Mouse (Mus musculus): ENCODE results near the gene Cbr1. TPM values are rescaled to one million over a fixed set of nuclear protein-coding genes. Genes with fewer than 3 reads are reported as not detected.
A peak's percentile ranks its signal among the peaks of the same experiment; 100 is the strongest.

Cbr1 gene
- polyA plus RNA-seq, 1 experiment = 88.0 TPM

- Histone ChIP-seq H3K27ac (ENCODE audit: control insufficient read depth, insufficient read depth, low read length) (peak overlapping the region; percentile 88), H3K4me1 (replicated peaks; ENCODE audit: control insufficient read depth, insufficient read depth, low read length) (peaks cover 25% of the 10 kb centered on the region), H3K36me3 (ENCODE audit: control insufficient read depth, insufficient read depth, low read length) (no peaks in the 10 kb centered on the region), H3K4me3 (ENCODE audit: control insufficient read depth, insufficient read depth, low read length) (peak overlapping the region; percentile 59), H3K27me3 (ENCODE audit: control insufficient read depth, insufficient read depth, low read length) (no peaks in the 10 kb centered on the region)
- WGBS = 8% methylated on average over 8 of the region's 8 CpGs
- TF ChIP-seq CTCF (IDR thresholded peaks at IDR 0.05; ENCODE audit: borderline replicate concordance, control insufficient read depth, extremely low read depth, insufficient read depth, low read length, poor library complexity) = no peak
- TF ChIP-seq POLR2A (IDR thresholded peaks at IDR 0.05; ENCODE audit: control insufficient read depth, extremely low read depth, insufficient read depth, low read length, poor library complexity) = peak; percentile 25; the same call in 1 of the 2 replicates
- DNase-seq = peak; percentile 79
Observed at GRCm38 (mm10) chr16:93586382-93586781, 19.3 kb upstream of the Cbr1 start.

GRCm38 (mm10) chr16:93588281-93588680, 17.4 kb upstream of the Cbr1 start:
- peaks cover 25% of the 10 kb centered on the region for H3K4me1 ChIP-seq (replicated peaks; ENCODE audit: control insufficient read depth, insufficient read depth, low read length)
- no peaks in the 10 kb centered on the region for H3K27me3 ChIP-seq (ENCODE audit: control insufficient read depth, insufficient read depth, low read length)
- no peak for TF ChIP-seq POLR2A (IDR thresholded peaks at IDR 0.05; ENCODE audit: control insufficient read depth, extremely low read depth, insufficient read depth, low read length, poor library complexity)
- TF ChIP-seq CTCF (IDR thresholded peaks at IDR 0.05; ENCODE audit: borderline replicate concordance, control insufficient read depth, extremely low read depth, insufficient read depth, low read length, poor library complexity) = no peak
- no peak for DNase-seq
- WGBS = 70% methylated on average over 4 of the region's 4 CpGs
- H3K36me3 ChIP-seq (ENCODE audit: control insufficient read depth, insufficient read depth, low read length) = no peaks in the 10 kb centered on the region
- H3K27ac ChIP-seq (ENCODE audit: control insufficient read depth, insufficient read depth, low read length) = no peak overlapping the region
- H3K4me3 ChIP-seq (ENCODE audit: control insufficient read depth, insufficient read depth, low read length) = no peak overlapping the region

GRCm38 (mm10) chr16:93590915-93591314, 14.7 kb upstream of the Cbr1 start:
- Histone ChIP-seq H3K4me3 (ENCODE audit: control insufficient read depth, insufficient read depth, low read length) (no peak overlapping the region), H3K36me3 (ENCODE audit: control insufficient read depth, insufficient read depth, low read length) (no peaks in the 10 kb centered on the region), H3K4me1 (replicated peaks; ENCODE audit: control insufficient read depth, insufficient read depth, low read length) (peaks cover 10% of the 10 kb centered on the region; the same call in 1 of the 2 replicates), H3K27me3 (ENCODE audit: control insufficient read depth, insufficient read depth, low read length) (no peaks in the 10 kb centered on the region), H3K27ac (ENCODE audit: control insufficient read depth, insufficient read depth, low read length) (no peak overlapping the region)
- TF ChIP-seq POLR2A (IDR thresholded peaks at IDR 0.05; ENCODE audit: control insufficient read depth, extremely low read depth, insufficient read depth, low read length, poor library complexity) = no peak
- no peak for TF ChIP-seq CTCF (IDR thresholded peaks at IDR 0.05; ENCODE audit: borderline replicate concordance, control insufficient read depth, extremely low read depth, insufficient read depth, low read length, poor library complexity)
- 98% methylated on average over 15 of the region's 15 CpGs for WGBS
- no peak for DNase-seq

- 96% methylated on average over 20 of the region's 20 CpGs for WGBS
- H3K27ac ChIP-seq (ENCODE audit: control insufficient read depth, insufficient read depth, low read length) = no peak overlapping the region
- TF ChIP-seq CTCF (IDR thresholded peaks at IDR 0.05; ENCODE audit: borderline replicate concordance, control insufficient read depth, extremely low read depth, insufficient read depth, low read length, poor library complexity) (no peak), POLR2A (IDR thresholded peaks at IDR 0.05; ENCODE audit: control insufficient read depth, extremely low read depth, insufficient read depth, low read length, poor library complexity) (no peak)
- H3K36me3 ChIP-seq (ENCODE audit: control insufficient read depth, insufficient read depth, low read length) = no peaks in the 10 kb centered on the region
- H3K27me3 ChIP-seq (ENCODE audit: control insufficient read depth, insufficient read depth, low read length) = no peaks in the 10 kb centered on the region
- H3K4me1 ChIP-seq (replicated peaks; ENCODE audit: control insufficient read depth, insufficient read depth, low read length) = peaks cover 6% of the 10 kb centered on the region; the same call in 1 of the 2 replicates
- H3K4me3 ChIP-seq (ENCODE audit: control insufficient read depth, insufficient read depth, low read length) = no peak overlapping the region
- DNase-seq = no peak
Observed at GRCm38 (mm10) chr16:93591450-93592430, 13.9 kb upstream of the Cbr1 start.

GRCm38 (mm10) chr16:93592711-93593110, 12.9 kb upstream of the Cbr1 start:
- Histone ChIP-seq H3K27ac (ENCODE audit: control insufficient read depth, insufficient read depth, low read length) (no peak overlapping the region), H3K27me3 (ENCODE audit: control insufficient read depth, insufficient read depth, low read length) (no peaks in the 10 kb centered on the region), H3K4me1 (replicated peaks; ENCODE audit: control insufficient read depth, insufficient read depth, low read length) (0 out of 2 replicates have a peak, but pooled peaks cover 6% of the 10 kb centered on the region), H3K36me3 (ENCODE audit: control insufficient read depth, insufficient read depth, low read length) (no peaks in the 10 kb centered on the region), H3K4me3 (ENCODE audit: control insufficient read depth, insufficient read depth, low read length) (no peak overlapping the region)
- TF ChIP-seq CTCF (IDR thresholded peaks at IDR 0.05; ENCODE audit: borderline replicate concordance, control insufficient read depth, extremely low read depth, insufficient read depth, low read length, poor library complexity) (no peak), POLR2A (IDR thresholded peaks at IDR 0.05; ENCODE audit: control insufficient read depth, extremely low read depth, insufficient read depth, low read length, poor library complexity) (no peak)
- no peak for DNase-seq
- 95% methylated on average over 3 of the region's 3 CpGs for WGBS

GRCm38 (mm10) chr16:93593406-93593805, 12.2 kb upstream of the Cbr1 start:
- 95% methylated on average over 8 of the region's 8 CpGs for WGBS
- Histone ChIP-seq H3K27me3 (ENCODE audit: control insufficient read depth, insufficient read depth, low read length) (no peaks in the 10 kb centered on the region), H3K4me3 (ENCODE audit: control insufficient read depth, insufficient read depth, low read length) (no peak overlapping the region), H3K27ac (ENCODE audit: control insufficient read depth, insufficient read depth, low read length) (no peak overlapping the region), H3K36me3 (ENCODE audit: control insufficient read depth, insufficient read depth, low read length) (no peaks in the 10 kb centered on the region), H3K4me1 (replicated peaks; ENCODE audit: control insufficient read depth, insufficient read depth, low read length) (no peaks in the 10 kb centered on the region)
- TF ChIP-seq CTCF (IDR thresholded peaks at IDR 0.05; ENCODE audit: borderline replicate concordance, control insufficient read depth, extremely low read depth, insufficient read depth, low read length, poor library complexity) (no peak), POLR2A (IDR thresholded peaks at IDR 0.05; ENCODE audit: control insufficient read depth, extremely low read depth, insufficient read depth, low read length, poor library complexity) (no peak)
- no peak for DNase-seq

Data from thymus, adult 2 months (tissue).